Mouse (Mus musculus): ENCODE measurements around the gene Gm3336. TPM values are rescaled to one million over a fixed set of nuclear protein-coding genes. Genes with fewer than 3 reads are reported as not detected.

Gm3336 gene
- polyA plus RNA-seq, 1 experiment: not detected

DNA sequence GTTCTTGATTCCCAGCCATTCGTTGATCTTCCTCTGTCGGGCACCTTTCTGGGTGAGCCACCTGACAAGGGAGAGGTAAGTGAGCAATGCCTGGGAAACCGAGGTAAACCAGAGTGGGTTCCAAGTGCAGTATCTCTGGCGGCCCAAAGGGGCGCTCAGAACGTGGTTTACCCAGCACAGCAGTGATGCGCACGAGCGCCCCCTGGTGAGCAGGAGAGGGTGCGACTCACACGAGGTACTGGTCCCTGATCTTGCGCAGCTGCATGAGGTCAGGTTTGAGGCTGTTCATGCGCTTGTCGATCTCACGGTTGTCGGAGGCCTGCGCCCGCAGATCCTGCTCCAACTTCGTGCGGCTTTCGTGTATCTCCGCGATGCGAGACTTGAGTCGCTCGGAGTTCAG is 51.0 kb downstream of the Gm3336 start:
- peaks cover 58% of the 10 kb centered on the region for H3K36me3 ChIP-seq (ENCODE audit: control insufficient read depth)
- no peaks in the 10 kb centered on the region for H3K9me3 ChIP-seq (ENCODE audit: control insufficient read depth, low read length)
- no peaks in the 10 kb centered on the region for H3K27me3 ChIP-seq (ENCODE audit: control insufficient read depth)
- H3K4me1 ChIP-seq (ENCODE audit: control insufficient read depth): peaks cover 71% of the 10 kb centered on the region
- no peak overlapping the region for H3K4me3 ChIP-seq (replicated peaks)
- no peak for TF ChIP-seq TAL1 (IDR thresholded peaks at IDR 0.05; ENCODE audit: low read length)
- no peak for TF ChIP-seq GATA1 (IDR thresholded peaks at IDR 0.05; ENCODE audit: low read length)

DNA sequence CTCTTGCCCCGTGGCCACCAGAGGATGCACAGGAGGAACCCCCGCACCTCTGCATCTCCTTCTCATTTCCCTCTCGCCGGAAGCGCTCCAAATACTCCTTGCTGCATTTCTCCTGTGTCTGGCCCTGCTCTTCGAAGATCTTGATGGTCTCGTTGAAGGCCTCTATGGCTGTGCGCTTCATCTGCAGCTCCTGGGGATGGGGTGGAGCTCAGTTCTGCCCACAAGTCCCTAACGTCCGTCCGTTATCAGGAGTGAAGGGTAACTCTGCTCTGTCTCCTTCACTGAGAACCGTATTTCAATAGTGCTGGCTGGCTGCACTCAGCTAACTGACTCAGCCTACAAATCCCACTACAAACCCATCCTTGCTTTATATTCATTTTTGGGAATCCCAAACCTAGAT is 51.5 kb downstream of the Gm3336 start:
- H3K9me3 ChIP-seq (ENCODE audit: control insufficient read depth, low read length): no peaks in the 10 kb centered on the region
- no peaks in the 10 kb centered on the region for H3K27me3 ChIP-seq (ENCODE audit: control insufficient read depth)
- TF ChIP-seq GATA1 (IDR thresholded peaks at IDR 0.05; ENCODE audit: low read length) (no peak), TAL1 (IDR thresholded peaks at IDR 0.05; ENCODE audit: low read length) (no peak)
- no peak overlapping the region for H3K4me3 ChIP-seq (replicated peaks)
- peaks cover 58% of the 10 kb centered on the region for H3K36me3 ChIP-seq (ENCODE audit: control insufficient read depth)
- peaks cover 70% of the 10 kb centered on the region for H3K4me1 ChIP-seq (ENCODE audit: control insufficient read depth)

DNA sequence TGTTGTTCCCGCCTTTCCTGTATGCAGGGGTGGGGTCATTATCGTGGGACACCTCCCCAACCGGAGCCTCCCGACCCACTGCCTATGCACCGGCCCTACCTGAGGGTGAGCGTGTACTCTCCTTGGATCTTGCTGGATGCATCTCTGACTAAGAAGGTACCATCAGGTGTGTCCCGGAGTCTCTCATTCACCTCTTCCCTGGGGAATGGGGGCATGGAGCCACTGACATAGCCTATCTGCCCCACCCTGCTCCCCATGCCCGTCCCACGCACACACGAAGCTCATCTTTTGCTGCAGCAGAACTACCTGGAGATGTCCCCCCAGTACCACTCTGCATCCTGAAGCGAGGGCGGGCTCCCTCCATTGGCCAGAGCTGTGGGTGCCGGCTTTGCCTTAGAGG is 52.4 kb downstream of the Gm3336 start:
- peaks cover 70% of the 10 kb centered on the region for H3K4me1 ChIP-seq (ENCODE audit: control insufficient read depth)
- H3K9me3 ChIP-seq (ENCODE audit: control insufficient read depth, low read length): no peaks in the 10 kb centered on the region
- TF ChIP-seq TAL1 (IDR thresholded peaks at IDR 0.05; ENCODE audit: low read length) (no peak), GATA1 (IDR thresholded peaks at IDR 0.05; ENCODE audit: low read length) (no peak)
- peaks cover 61% of the 10 kb centered on the region for H3K36me3 ChIP-seq (ENCODE audit: control insufficient read depth)
- no peak overlapping the region for H3K4me3 ChIP-seq (replicated peaks)
- H3K27me3 ChIP-seq (ENCODE audit: control insufficient read depth): no peaks in the 10 kb centered on the region

DNA sequence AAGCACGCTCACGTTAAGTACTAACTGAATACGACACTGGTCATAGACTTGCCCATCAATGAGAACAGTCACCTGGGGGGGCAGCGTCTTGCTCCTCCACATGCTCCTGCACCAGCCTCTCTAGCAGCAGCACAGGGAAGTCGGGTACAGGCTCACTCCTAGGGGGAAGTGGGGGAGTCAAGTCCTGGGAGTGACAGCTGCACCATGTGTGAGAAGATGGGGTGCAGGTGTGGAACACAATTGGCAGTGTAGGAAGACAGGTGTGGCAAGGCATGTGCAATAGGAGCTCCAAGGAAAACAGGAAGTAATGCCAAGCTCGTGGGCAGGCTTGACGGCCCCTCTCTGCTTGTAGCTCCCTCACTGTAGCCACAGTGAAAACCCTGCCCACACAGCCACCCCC is 52.9 kb downstream of the Gm3336 start:
- no peaks in the 10 kb centered on the region for H3K9me3 ChIP-seq (ENCODE audit: control insufficient read depth, low read length)
- H3K27me3 ChIP-seq (ENCODE audit: control insufficient read depth): no peaks in the 10 kb centered on the region
- TF ChIP-seq GATA1 (IDR thresholded peaks at IDR 0.05; ENCODE audit: low read length) (no peak), TAL1 (IDR thresholded peaks at IDR 0.05; ENCODE audit: low read length) (no peak)
- H3K4me1 ChIP-seq (ENCODE audit: control insufficient read depth): peaks cover 70% of the 10 kb centered on the region
- peaks cover 61% of the 10 kb centered on the region for H3K36me3 ChIP-seq (ENCODE audit: control insufficient read depth)
- no peak overlapping the region for H3K4me3 ChIP-seq (replicated peaks)

DNA sequence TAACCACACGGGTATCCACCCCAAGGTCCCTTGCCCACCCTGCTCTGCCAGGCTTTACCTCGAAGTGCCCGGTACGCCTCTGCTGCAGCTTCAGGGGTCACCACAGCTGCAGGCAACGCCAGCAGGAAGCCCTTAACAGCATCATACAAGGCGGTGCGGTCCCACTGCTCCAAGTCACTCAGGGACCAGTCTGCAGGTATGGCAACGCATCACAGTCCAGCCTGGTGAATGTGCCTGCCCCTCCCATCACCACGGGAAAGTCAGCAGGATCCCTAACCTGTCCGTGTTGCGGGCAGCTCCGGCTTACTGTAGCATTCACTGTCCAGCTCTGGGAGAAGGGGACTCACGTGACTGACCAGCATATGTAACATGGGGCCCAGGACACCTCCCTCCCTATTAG is 53.7 kb downstream of the Gm3336 start:
- H3K36me3 ChIP-seq (ENCODE audit: control insufficient read depth): peaks cover 61% of the 10 kb centered on the region
- no peak overlapping the region for H3K4me3 ChIP-seq (replicated peaks)
- no peaks in the 10 kb centered on the region for H3K9me3 ChIP-seq (ENCODE audit: control insufficient read depth, low read length)
- H3K4me1 ChIP-seq (ENCODE audit: control insufficient read depth): peaks cover 69% of the 10 kb centered on the region
- no peak for TF ChIP-seq TAL1 (IDR thresholded peaks at IDR 0.05; ENCODE audit: low read length)
- TF ChIP-seq GATA1 (IDR thresholded peaks at IDR 0.05; ENCODE audit: low read length): no peak
- H3K27me3 ChIP-seq (ENCODE audit: control insufficient read depth): no peaks in the 10 kb centered on the region

Other genes starting within 250 kb of the Gm3336 start
- gene Klhl26, start 241.6 kb upstream of the Gm3336 start, polyA plus RNA-seq (2012): 0.92 and 1.0 TPM in 2 replicates
- gene Tmem59l, start 231.2 kb upstream of the Gm3336 start, polyA plus RNA-seq (2012): not detected in 2 replicates
- 0.63 and 1.7 TPM in 2 replicates for gene Crlf1, start 225.4 kb upstream of the Gm3336 start, polyA plus RNA-seq (2012)
- 53.1 and 68.2 TPM in 2 replicates for gene Rex1bd, start 211.8 kb upstream of the Gm3336 start, polyA plus RNA-seq (2012)
- gene Uba52, start 207.7 kb upstream of the Gm3336 start, polyA plus RNA-seq (2012): 107 and 138 TPM in 2 replicates
- 255 and 264 TPM in 2 replicates for gene Fkbp8, start 190.8 kb upstream of the Gm3336 start, polyA plus RNA-seq (2012)
- gene Kxd1, start 190.6 kb upstream of the Gm3336 start, polyA plus RNA-seq (2012): 2.6 and 3.8 TPM in 2 replicates
- gene Ell, start 179.1 kb upstream of the Gm3336 start, polyA plus RNA-seq (2012): 3.3 and 3.8 TPM in 2 replicates
- 13.3 and 13.4 TPM in 2 replicates for gene Isyna1, start 124.2 kb upstream of the Gm3336 start, polyA plus RNA-seq (2012)
- gene Ssbp4, start 109.7 kb upstream of the Gm3336 start, polyA plus RNA-seq (2012): 40.7 and 52.6 TPM in 2 replicates
- 0.12 and 0.40 TPM in 2 replicates for gene Lrrc25, start 102.4 kb upstream of the Gm3336 start, polyA plus RNA-seq (2012)
- gene Gdf15, start 86.1 kb upstream of the Gm3336 start, polyA plus RNA-seq (2012): 0.13 TPM in 1 of 2 replicates, not detected in the other
- 0.29 and 0.32 TPM in 2 replicates for gene Pgpep1, start 58.2 kb upstream of the Gm3336 start, polyA plus RNA-seq (2012)
- 70.4 and 88.0 TPM in 2 replicates for gene Lsm4, start 45.3 kb upstream of the Gm3336 start, polyA plus RNA-seq (2012)
- gene Jund, start 19.6 kb upstream of the Gm3336 start, polyA plus RNA-seq (2012): 816 and 971 TPM in 2 replicates
- 0.02 TPM in 1 of 2 replicates, not detected in the other for gene Iqcn, start 15.1 kb upstream of the Gm3336 start, polyA plus RNA-seq (2012)
- gene Pde4c, start 5.2 kb downstream of the Gm3336 start, polyA plus RNA-seq (2012): 0.02 TPM in 1 of 2 replicates, not detected in the other
- gene Rab3a, start 36.1 kb downstream of the Gm3336 start, polyA plus RNA-seq (2012): 0.30 and 0.59 TPM in 2 replicates
- 11.4 and 15.6 TPM in 2 replicates for gene Mpv17l2, start 42.4 kb downstream of the Gm3336 start, polyA plus RNA-seq (2012)
- gene Pik3r2, start 58.2 kb downstream of the Gm3336 start, polyA plus RNA-seq (2012): 3.8 and 4.9 TPM in 2 replicates
- gene Mast3, start 86.5 kb downstream of the Gm3336 start, polyA plus RNA-seq (2012): 3.7 and 4.8 TPM in 2 replicates
- gene Il12rb1, start 89.9 kb downstream of the Gm3336 start, polyA plus RNA-seq (2012): 0.03 TPM in 1 of 2 replicates, not detected in the other
- 28.7 and 50.4 TPM in 2 replicates for gene Arrdc2, start 121.2 kb downstream of the Gm3336 start, polyA plus RNA-seq (2012)
- gene Kcnn1, start 144.7 kb downstream of the Gm3336 start, polyA plus RNA-seq (2012): 0.16 and 0.21 TPM in 2 replicates
- gene Ccdc124, start 155.4 kb downstream of the Gm3336 start, polyA plus RNA-seq (2012): 37.3 and 38.8 TPM in 2 replicates
- gene Slc5a5, start 174.2 kb downstream of the Gm3336 start, polyA plus RNA-seq (2012): 0.03 and 0.06 TPM in 2 replicates
- gene Rpl18a, start 178.9 kb downstream of the Gm3336 start, polyA plus RNA-seq (2012): 441 and 685 TPM in 2 replicates
- 3.0 and 3.3 TPM in 2 replicates for gene Map1s, start 187.4 kb downstream of the Gm3336 start, polyA plus RNA-seq (2012)

All from erythroblast, embryonic 14.5 days (primary cell).